Mouse (Mus musculus) adrenal gland, adult 2 months (tissue): ENCODE measurements around the gene Pate4. TPM values are rescaled to one million over a fixed set of nuclear protein-coding genes. Genes with fewer than 3 reads are reported as not detected.
"Not testable (repeated sequence)": the region's sequence is repeated elsewhere in the genome, so short reads cannot be mapped to it uniquely, and the experiment has no call there.

Experiments used
- DNase-seq: peaks from one replicate; pipeline ENCODE4 v3.0.0; 2021
- long read RNA-seq: library from polyadenylated mRNA; stranded (forward); transcript quantifications from one replicate; pipeline ENCODE4 v2.0.0, GENCODE M21; 2021
- polyA plus RNA-seq: library from polyadenylated mRNA; depleted of rRNA; stranded (reverse); fragments of >200 nt; gene quantifications from 2 replicates; pipeline ENCODE4 v1.2.3, GENCODE M21; 2012; rRNA removed
- total RNA-seq, 2 experiments: library from RNA; stranded (reverse); gene quantifications; 2 replicates each; pipeline ENCODE4 v1.2.3; 2021

Gene Pate4
- total RNA-seq, result not detected
- not detected in 2 replicates for polyA plus RNA-seq
- long read RNA-seq, result 0 reads

DNA sequence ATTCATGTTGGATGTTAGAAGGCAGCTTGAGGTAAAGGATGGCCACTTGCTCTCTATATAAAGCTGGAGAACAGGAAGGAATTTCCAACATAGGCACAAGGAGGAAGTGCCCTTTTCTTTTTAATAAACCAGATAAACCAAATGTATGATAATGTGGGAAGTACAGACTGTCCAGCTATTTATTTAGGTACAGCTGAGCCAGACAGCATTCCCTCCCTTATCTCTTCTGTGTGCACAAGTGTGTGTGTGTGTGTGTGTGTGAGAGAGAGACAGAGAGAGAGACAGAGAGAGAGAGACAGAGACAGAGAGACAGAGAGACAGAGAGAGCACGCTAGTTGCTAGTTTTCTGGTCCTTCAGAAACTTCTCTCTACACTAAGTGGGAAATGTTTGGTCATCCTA is at the start of gene Pate4:
Gene Pate4, minus strand, starts transcription at position 101 of the 400 bp plus-strand sequence.
- DNase-seq, result no peak

GRCm38 (mm10) chr9:35648102-35648501 is 36.4 kb upstream of the Pate4 start, which contains the start of gene Pate3:
Gene Pate3 (minus strand): TSS chr9:35648202.
- no peak for DNase-seq

- DNase-seq, result no peak
These were observed 21.2 kb upstream of the Pate4 start for GRCm38 (mm10) chr9:35632981-35633380.

DNA sequence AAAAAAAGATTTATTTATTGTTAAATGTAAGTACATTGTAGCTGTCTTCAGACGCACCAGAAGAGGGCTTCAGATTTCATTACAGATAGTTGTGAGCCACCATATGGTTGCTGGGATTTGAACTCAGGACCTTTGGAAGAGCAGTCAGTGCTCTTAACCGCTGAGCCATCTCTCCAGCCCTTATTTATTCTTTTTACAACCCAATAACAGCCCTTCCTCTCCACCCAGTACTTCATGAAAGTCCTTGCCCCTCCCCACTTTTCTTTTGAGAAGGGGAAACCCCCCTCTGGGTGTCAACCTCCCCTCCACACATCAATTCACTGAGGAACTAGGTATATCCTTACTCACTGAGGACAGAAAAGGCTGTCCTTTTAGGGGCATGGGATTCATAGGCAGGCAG is 5.0 kb upstream of the Pate4 start:
- DNase-seq, result not testable (repeated sequence)

DNA sequence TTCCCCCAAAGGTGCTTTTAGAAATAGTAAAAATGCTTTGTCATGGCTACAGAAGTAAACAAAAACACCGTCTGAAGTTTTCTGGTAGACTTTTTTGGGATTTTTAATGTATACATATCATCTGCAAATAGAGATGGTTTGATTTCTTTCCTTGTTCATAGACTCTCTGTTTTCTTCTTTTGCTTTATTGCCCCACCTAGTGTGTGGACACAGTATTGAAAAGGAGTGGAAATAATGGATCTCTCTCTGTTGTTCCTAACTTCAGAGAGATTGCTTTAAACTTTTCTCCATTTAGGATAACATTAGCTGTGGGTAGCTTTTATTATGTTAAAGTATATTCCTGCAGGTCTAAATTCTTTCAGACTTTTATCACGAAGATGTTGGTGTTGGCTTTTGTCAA is 2.3 kb upstream of the Pate4 start:
- no peak for DNase-seq

- DNase-seq, result no peak
These were observed 3.9 kb downstream of the Pate4 start for GRCm38 (mm10) chr9:35607647-35608405.

GRCm38 (mm10) chr9:35592903-35593302 is 18.8 kb downstream of the Pate4 start:
- DNase-seq, result no peak

DNA sequence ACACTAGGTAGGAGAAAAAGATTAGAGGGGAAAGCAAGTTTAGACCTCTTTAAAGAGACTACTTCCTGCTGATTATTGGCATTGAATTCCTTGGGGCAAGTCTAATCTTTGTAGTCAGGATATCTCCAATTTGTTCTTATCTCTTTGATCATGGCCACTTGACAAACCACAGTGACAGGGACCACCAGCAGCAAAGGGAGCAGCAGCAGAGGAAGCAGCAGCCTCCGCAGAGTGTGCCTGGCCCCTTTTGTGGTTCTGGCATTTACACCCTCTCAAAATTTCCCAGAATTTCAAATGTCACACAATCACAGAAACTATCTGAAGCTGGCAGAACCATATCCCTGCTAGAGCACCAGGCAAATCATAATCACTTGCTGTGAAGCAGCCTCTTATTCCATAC is 24.1 kb downstream of the Pate4 start:
- DNase-seq, result no peak

DNA sequence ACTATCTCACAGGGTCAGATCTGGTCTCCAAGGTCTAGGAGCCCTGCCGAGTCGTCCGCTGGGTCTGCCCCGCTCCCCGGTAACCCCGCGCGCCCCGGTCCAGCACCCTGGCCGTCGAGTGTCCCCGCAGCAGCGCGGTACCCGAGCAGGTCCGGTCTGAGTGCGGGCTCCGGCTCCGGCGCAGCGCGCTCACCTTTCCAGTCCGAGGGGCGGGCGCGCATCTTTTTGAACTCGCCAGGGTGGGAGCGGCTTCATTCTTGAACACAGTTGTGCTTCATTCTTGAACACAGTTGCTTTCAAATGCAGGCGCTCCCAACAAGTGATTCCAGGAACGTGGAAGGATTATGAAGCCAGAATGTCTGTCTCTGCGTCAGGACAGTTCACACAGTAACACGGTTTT is 37.3 kb downstream of the Pate4 start:
- no peak for DNase-seq

GRCm38 (mm10) chr9:35570663-35571062 is 41.1 kb downstream of the Pate4 start:
- DNase-seq, result no peak

- peak; percentile 96 for DNase-seq
These were observed 41.9 kb downstream of the Pate4 start, which contains the start of the genes Pate2 and Hyls1 for GRCm38 (mm10) chr9:35569571-35570534. Gene Pate2 (plus strand): TSS chr9:35570284. Gene Hyls1 (minus strand): TSS chr9:35570398.

DNA sequence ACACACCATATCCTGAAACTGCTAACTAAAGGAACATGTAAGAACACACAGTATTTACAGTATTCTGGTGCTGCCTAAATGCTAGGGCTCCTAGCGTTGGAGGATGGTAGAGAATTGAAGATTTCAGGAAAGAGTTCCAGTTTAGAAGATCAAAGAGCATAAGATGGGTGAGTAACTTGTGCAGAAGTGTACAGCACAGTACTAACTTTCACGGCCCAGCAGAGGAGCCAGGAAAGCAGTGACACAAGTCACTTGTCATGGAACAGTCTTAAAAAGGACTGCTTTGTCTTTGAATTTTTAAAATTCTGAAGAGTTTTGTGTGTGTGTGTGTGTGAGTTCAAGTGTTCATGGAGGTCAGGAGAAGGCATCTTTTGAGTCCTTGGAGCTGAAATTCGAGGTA is 43.7 kb downstream of the Pate4 start:
- no peak for DNase-seq

DNA sequence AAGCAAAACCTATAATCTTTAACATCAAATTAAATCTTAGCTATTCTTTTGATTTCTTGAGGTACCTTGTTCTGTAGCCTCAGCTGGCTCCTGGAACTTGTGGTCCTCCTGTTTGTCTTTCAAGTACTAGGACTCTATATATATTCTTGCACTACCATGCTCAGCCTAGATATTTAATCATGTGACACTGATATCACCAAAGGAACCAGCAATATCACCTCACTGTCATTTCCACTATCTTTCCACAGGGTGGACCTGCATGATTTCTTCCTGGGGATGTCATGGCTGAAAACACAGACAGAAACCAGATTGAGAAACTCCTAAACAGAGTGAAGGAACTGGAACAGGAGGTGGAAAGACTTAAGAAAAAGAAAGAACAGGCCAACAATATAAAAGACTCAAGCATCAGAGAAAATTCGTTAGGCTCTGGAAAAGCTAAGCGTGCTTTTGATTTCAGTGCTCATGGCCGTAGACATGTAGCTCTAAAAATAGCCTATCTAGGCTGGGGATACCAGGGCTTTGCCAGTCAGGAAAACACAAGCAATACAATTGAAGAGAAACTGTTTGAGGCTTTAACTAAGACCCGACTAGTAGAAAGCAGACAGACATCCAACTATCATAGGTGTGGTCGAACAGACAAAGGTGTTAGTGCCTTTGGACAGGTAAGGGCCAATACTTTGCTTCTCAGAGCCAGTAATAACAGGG is 47.1 kb downstream of the Pate4 start:
- DNase-seq, result no peak

- DNase-seq, result no peak
These were observed 50.2 kb downstream of the Pate4 start for GRCm38 (mm10) chr9:35561583-35561982.

GRCm38 (mm10) chr9:35561076-35561475 is 50.7 kb downstream of the Pate4 start:
- DNase-seq, result no peak

DNA sequence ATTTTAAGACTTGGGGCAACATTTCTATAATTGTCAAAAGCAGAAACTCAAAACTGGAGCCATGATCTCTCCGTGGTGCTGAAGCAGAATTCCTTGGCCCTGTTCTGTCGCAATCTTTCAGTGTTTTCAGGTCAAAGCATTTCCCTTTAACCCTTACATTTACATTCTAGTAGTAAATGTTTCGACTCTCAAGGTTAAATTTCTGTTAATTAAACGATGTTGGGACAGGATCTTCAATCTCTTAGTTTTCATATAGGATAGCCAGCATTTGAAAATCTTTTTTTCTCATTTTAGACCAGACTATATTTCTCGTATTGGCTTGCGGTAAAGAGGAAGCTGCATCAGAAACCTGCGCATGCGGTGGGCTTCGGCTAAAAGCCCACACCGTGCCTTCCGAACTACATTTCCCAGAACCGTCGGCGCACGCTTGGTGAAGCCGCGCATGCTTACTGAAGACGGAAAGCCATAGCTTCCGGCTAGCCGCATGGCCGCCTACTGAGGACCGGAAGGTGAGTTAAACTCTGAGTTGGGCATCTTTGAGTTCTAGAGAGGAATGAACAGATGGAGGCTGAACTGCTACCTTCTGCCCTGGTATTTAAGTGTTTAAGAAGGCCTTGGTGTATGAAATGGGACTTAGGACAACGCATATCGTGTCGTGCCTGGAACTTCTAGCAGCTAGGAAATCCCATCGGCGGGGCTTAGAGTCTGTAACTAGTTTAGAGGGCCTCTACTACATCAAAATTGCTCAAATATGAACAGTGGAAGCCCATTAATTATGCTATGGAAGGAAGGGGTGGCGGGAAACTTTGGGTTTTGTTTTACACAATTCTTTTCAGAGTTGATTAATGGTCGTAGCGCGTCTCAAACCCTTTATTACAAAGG is 52.5 kb downstream of the Pate4 start:
- DNase-seq, result peak; percentile 79

GRCm38 (mm10) chr9:35558257-35559008 is 53.3 kb downstream of the Pate4 start, which contains the start of the genes Ddx25 and Pus3:
Gene Ddx25 (minus strand): TSS chr9:35558528.
Gene Pus3 (plus strand): TSS chr9:35558595.
- DNase-seq, result peak; percentile 29
